Mouse (Mus musculus) forebrain, embryonic 16.5 days (tissue): ENCODE data around the gene Timm8a2. TPM values are rescaled to one million over a fixed set of nuclear protein-coding genes. Genes with fewer than 3 reads are reported as not detected.
A peak's percentile ranks its signal among the peaks of the same experiment; 100 is the strongest.
"Not testable (repeated sequence)": the region's sequence is repeated elsewhere in the genome, so short reads cannot be mapped to it uniquely, and the experiment has no call there.

ENCODE experiments used
- ATAC-seq: fragments of 200-750 bp; cut with Nextera tagmentation; 2 replicates; pipeline ENCODE4 v1.8.0; 2017; ENCODE audit warnings: mild to moderate bottlenecking, moderate library complexity
- H3K27ac ChIP-seq: fragments of 300-500 bp; sonication (generic); 2 replicates; pipeline ENCODE4 v1.5.1; 2014; ENCODE audit warnings: low read length, control low read depth
- H3K27me3 ChIP-seq: fragments of 300-500 bp; sonication (generic); replicated peaks from 2 replicates; pipeline ENCODE4 v1.6.1; 2014; ENCODE audit warnings: low read length; ENCODE audit not compliant: control insufficient read depth, insufficient read depth
- H3K36me3 ChIP-seq: fragments of 300-500 bp; sonication (generic); 2 replicates; pipeline ENCODE4 v1.6.1; 2014; ENCODE audit not compliant: control insufficient read depth, insufficient read depth
- H3K4me1 ChIP-seq: fragments of 300-500 bp; sonication (generic); replicated peaks from 2 replicates; pipeline ENCODE4 v1.6.1; 2014; ENCODE audit warnings: low read length; ENCODE audit not compliant: control insufficient read depth, insufficient read depth
- H3K4me2 ChIP-seq: fragments of 300-500 bp; sonication (generic); 2 replicates; pipeline ENCODE4 v1.6.1; 2014; ENCODE audit warnings: mild to moderate bottlenecking, low read length, control low read depth
- H3K4me3 ChIP-seq: fragments of 300-500 bp; sonication (generic); replicated peaks from 2 replicates; pipeline ENCODE4 v1.5.1; 2014; ENCODE audit warnings: mild to moderate bottlenecking, low read length, control low read depth
- H3K9ac ChIP-seq: fragments of 300-500 bp; sonication (generic); replicated peaks from 2 replicates; pipeline ENCODE4 v1.6.1; 2014; ENCODE audit warnings: low read depth, low read length, control low read depth
- H3K9me3 ChIP-seq: fragments of 300-500 bp; sonication (generic); 2 replicates; pipeline ENCODE4 v1.6.1; 2016; ENCODE audit warnings: low read length; ENCODE audit not compliant: control insufficient read depth
- WGBS: fragments of 180-500 bp; shearing (Covaris S2); extraction: QIAGEN DNeasy Blood & Tissue Kit; methylation state at CpG from one replicate; pipeline ENCODE4 v1.1.7; 2014; 5-methylcytosine and 5-hydroxymethylcytosine counted together
- polyA plus RNA-seq: library from polyadenylated mRNA; unstranded; fragments of >200 nt; fragmentation: Nextera tagmentation; extraction: Ambion mirVana; gene quantifications from 2 replicates; pipeline ENCODE4 v1.2.1, GENCODE M21; 2015

Gene Timm8a2
- polyA plus RNA-seq, 1 experiment from 2014 or later, result not detected

DNA sequence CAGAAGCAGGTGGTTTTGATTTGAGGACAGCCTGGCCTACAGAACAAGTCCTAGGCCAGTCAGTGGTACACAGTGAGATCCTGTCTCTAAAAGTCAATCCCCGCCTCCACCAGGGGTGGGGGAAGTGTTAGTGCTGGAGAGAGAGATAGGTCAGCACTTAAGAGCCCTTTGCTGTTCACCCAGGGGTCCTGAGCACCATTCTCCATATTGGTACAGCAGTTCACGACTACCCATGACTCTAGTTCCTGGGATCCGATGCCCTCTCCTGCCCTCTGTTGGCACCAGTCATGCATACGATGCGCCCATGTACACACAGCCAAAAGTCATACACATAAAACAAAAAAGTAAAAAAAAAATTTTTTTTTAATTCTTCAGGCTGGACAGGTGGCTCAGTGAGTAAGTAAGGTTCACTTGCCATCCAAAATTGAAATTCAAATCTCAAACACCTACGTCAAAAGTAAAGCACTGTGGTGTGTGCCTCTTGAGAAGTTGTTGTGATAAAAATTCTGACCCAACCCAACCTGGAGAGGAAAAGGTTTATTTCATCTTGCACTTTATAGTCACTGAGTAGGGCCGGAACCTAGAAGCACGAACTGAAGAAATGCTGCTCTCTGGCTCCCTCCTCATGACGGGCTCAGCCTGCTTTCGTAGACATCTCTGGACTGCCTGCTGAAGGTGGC, 28.1 kb downstream of the Timm8a2 start:
- ATAC-seq, result no peak
- WGBS, result 80% methylated on average over 10 of the region's 10 CpGs

DNA sequence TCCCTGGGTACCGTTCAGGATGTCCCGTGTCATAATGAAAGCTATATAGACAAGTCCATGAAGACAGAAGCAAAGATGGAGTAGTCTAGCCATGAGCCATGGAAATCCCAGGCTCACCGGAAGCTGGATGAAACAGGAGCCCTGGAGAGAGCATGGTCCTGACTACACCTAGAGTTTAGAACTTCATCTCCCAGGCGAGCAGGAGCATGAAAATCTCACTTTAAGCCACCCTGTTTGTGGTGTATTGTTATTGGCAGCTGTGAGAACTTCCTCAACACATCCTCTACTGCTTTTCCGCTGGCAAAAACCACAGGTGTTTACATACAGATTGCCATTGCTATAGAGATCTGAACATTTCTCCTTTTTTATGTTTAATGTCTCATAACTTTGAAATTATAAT, 29.1 kb downstream of the Timm8a2 start:
- Histone ChIP-seq H3K4me3 (no peak overlapping the region), H3K4me2 (no peak overlapping the region), H3K4me1 (no peaks in the 10 kb centered on the region), H3K27ac (no peak overlapping the region), H3K9me3 (no peaks in the 10 kb centered on the region), H3K27me3 (no peaks in the 10 kb centered on the region), H3K36me3 (no peaks in the 10 kb centered on the region), H3K9ac (no peak overlapping the region)
- no peak for ATAC-seq
- 81% methylated on average over 5 of the region's 5 CpGs for WGBS

More for the DNA sequence above, 28.1 kb downstream of the Timm8a2 start:
- Histone ChIP-seq H3K4me3 (no peak overlapping the region), H3K9ac (no peak overlapping the region), H3K9me3 (no peaks in the 10 kb centered on the region), H3K4me2 (no peak overlapping the region), H3K36me3 (no peaks in the 10 kb centered on the region), H3K4me1 (no peaks in the 10 kb centered on the region), H3K27ac (no peak overlapping the region), H3K27me3 (no peaks in the 10 kb centered on the region)

DNA sequence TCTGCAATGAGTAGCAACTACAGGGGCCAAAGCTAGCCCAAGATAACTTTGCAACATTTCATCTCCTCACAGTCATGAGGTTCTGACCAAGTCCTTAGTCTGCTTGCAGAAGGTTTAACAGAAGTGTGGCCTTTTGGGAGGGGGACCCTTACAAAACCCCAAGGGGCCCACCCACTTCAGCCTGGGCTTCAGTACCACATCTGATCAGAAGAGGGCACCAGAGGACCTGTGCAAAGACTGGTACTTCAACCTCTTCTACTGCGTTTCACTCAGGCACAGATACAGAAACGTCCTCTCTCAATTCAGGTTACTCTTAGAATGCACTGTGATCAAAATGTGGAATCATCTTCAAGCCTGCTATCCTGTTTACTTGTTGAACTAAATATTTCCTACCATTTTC, 30.0 kb downstream of the Timm8a2 start:
- no peaks in the 10 kb centered on the region for H3K4me1 ChIP-seq
- no peak overlapping the region for H3K27ac ChIP-seq
- no peaks in the 10 kb centered on the region for H3K9me3 ChIP-seq
- no peaks in the 10 kb centered on the region for H3K36me3 ChIP-seq
- no peak overlapping the region for H3K9ac ChIP-seq
- no peak overlapping the region for H3K4me2 ChIP-seq
- ATAC-seq, result 0 out of 2 replicates have a peak, but pooled peaks have one; percentile 36
- H3K27me3 ChIP-seq, result no peaks in the 10 kb centered on the region
- 8% methylated on average over 2 of the region's 2 CpGs for WGBS
- H3K4me3 ChIP-seq, result no peak overlapping the region

DNA sequence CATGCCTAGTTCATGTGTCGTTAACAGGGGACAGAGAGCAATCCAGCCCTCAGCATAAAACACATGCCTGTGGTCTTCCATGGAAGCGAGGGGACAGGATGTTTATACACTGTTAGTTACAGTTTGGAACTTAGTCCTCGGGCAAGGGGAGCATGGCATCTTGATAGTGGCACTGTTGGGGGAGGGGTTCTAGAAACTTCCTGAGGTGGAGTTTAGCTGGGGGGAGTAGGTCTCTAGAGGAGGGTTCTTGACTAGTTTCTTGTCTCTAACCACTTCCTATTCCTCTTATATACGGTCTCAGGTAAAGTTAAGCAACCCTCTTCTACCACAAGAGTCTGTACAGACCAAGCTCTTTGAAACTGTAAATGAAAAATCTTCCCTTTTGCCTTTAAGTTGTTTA, 31.8 kb downstream of the Timm8a2 start:
- no peak overlapping the region for H3K27ac ChIP-seq
- H3K36me3 ChIP-seq, result no peaks in the 10 kb centered on the region
- H3K4me3 ChIP-seq, result no peak overlapping the region
- no peaks in the 10 kb centered on the region for H3K4me1 ChIP-seq
- no peak for ATAC-seq
- WGBS, result 82% methylated on average over 4 of the region's 4 CpGs
- no peak overlapping the region for H3K4me2 ChIP-seq
- no peak overlapping the region for H3K9ac ChIP-seq
- no peaks in the 10 kb centered on the region for H3K9me3 ChIP-seq
- no peaks in the 10 kb centered on the region for H3K27me3 ChIP-seq

DNA sequence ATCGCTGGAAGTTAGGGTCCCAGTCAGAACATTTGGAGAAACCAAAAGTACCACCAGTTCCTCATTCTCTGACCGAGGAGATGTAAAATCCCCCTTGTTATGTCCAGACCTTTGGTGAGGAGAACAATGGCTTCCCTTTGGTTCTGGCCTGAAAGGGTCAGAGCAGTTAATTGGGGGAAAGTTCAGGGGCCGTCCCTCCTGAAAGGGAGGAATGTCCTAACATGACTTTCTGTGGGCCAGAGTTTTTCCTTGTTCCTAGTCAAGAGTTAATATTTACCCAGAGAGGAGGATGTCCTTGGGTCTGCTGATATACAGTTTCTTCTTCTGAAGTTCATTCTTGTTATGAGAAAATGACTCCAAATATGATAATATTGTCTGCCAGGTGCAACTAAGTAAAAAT, 33.6 kb downstream of the Timm8a2 start:
- WGBS, result 29% methylated on average over 3 of the region's 3 CpGs

DNA sequence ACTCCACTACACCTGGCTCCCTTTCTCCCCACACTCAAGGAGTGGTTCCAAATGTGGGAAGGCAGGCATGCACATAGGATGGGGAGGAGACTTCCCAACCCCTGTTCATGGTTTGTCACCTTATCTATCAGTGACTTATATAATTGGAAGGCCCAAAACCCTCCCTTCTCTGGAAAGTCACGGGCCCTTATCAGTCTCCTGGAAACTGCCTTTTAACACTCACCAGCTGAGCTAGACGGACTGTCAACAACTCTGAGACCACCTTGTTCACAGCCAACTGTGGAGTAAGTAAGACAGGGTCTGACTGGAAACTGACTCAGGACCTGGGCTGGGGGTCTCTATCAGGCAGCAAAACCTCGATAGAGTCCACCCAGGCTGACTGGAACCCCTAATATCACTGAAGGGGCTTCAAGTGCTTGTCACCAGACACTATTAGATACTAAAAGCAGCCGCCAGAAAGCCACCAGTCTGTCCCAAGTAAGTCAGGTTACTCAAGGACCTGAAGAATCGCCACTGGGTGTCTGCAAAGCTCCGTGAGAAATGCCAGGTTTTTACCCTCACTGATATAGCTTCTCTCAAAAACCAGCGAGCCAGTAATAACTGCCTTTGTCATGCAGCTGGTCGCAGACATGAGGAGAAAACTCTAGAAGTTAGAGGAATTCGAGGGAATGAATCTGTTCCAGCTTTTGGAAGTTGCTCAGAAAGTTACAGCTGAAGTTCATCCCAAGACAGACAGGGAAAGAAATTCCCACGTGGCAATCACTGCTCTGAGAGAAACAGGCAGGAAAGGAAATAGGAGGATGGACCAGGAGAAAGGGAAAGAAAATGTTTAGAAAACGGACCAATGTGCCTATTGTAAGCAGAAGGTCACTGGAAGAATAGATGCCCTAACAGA, 34.6 kb downstream of the Timm8a2 start:
- no peaks in the 10 kb centered on the region for H3K36me3 ChIP-seq
- no peak overlapping the region for H3K9ac ChIP-seq
- WGBS, result 53% methylated on average over 11 of the region's 11 CpGs
- no peaks in the 10 kb centered on the region for H3K9me3 ChIP-seq
- no peak overlapping the region for H3K27ac ChIP-seq
- H3K4me1 ChIP-seq, result no peaks in the 10 kb centered on the region
- ATAC-seq, result no peak
- H3K4me2 ChIP-seq, result no peak overlapping the region
- no peaks in the 10 kb centered on the region for H3K27me3 ChIP-seq
- H3K4me3 ChIP-seq, result no peak overlapping the region

More for the DNA sequence above, 33.6 kb downstream of the Timm8a2 start:
- H3K4me2 ChIP-seq, H3K4me3 ChIP-seq, H3K27me3 ChIP-seq, H3K36me3 ChIP-seq, H3K9ac ChIP-seq, ATAC-seq, H3K4me1 ChIP-seq, H3K27ac ChIP-seq, H3K9me3 ChIP-seq: not testable (repeated sequence)

DNA sequence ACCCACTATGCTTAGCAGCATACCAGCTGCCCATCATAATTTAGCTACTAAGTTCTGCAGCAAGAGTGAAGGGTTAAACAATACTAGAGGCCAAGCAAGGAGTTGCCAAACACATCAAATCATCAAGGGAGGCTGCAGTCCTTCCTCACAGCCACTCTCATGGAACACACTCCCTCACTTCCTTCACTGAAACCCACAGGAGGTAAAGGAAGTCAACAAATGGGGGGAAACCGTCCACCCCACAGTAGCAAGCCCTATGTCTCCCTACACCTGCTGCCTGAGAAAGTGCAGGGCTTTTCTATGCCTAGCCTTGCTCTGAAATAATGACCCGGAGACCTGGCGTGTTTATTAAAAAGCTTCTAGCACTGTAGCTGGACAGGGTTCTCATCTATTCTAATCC, 35.5 kb downstream of the Timm8a2 start:
- Histone ChIP-seq H3K4me2 (no peak overlapping the region), H3K36me3 (no peaks in the 10 kb centered on the region), H3K9ac (no peak overlapping the region), H3K4me1 (no peaks in the 10 kb centered on the region), H3K27ac (no peak overlapping the region), H3K4me3 (no peak overlapping the region), H3K27me3 (no peaks in the 10 kb centered on the region), H3K9me3 (no peaks in the 10 kb centered on the region)
- no peak for ATAC-seq
- WGBS, result 91% methylated on average over 3 of the region's 3 CpGs

DNA sequence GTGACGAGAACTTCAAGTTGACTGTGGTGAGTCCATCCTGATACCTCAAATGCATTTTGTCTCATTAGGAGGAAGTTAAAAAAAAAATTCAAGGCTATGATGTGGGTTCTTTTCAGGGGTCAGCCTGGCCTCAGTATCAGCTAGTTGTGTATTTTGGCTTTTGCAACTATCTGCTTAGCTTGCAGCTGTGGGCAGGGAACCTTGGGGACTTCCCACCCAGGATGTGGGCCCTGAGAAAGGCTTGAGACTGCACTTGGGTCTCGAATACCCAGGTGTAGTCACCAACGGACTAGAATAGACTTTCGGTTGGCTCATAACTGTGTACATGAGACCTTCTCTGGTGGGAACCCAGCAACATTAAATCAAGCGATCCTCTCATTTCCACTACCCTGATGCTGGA, 38.9 kb downstream of the Timm8a2 start:
- Histone ChIP-seq H3K9me3 (no peaks in the 10 kb centered on the region), H3K4me2 (no peak overlapping the region), H3K27me3 (no peaks in the 10 kb centered on the region), H3K9ac (no peak overlapping the region), H3K4me3 (no peak overlapping the region), H3K27ac (no peak overlapping the region), H3K4me1 (no peaks in the 10 kb centered on the region), H3K36me3 (no peaks in the 10 kb centered on the region)
- WGBS, result 95% methylated on average over 5 of the region's 5 CpGs
- no peak for ATAC-seq

DNA sequence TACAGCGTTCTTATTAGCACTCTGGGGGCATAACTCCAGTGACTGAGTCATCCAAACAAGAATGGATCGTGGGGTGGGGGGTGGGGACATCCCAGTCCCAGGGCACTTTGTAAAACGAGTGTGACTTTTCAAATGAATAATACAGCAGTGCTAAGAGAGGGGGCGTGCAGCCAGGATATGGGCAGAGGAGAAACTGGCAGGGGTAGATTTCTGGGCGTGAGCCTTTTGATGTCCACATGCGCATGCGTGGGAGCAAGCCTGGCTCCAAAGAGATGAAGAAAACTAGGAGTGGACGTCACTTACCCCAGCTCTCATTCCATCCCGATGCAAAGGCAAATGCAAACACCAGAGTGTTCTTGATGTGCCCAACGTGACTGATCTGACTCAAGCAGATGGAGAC, 39.9 kb downstream of the Timm8a2 start:
- ATAC-seq, result no peak
- H3K36me3 ChIP-seq, result no peaks in the 10 kb centered on the region
- H3K4me3 ChIP-seq, result no peak overlapping the region
- no peaks in the 10 kb centered on the region for H3K9me3 ChIP-seq
- no peak overlapping the region for H3K27ac ChIP-seq
- H3K9ac ChIP-seq, result no peak overlapping the region
- H3K4me1 ChIP-seq, result no peaks in the 10 kb centered on the region
- H3K27me3 ChIP-seq, result no peaks in the 10 kb centered on the region
- WGBS, result 73% methylated on average over 10 of the region's 10 CpGs
- H3K4me2 ChIP-seq, result no peak overlapping the region
